Mouse (Mus musculus): Measurements from ENCODE around the gene Gm29133.

- TF ChIP-seq EP300 (IDR thresholded peaks at IDR 0.05; ENCODE audit: insufficient read depth, low read depth, low read length) (no peak), POLR2A (IDR thresholded peaks at IDR 0.05; ENCODE audit: insufficient read depth, low read length) (no peak), CTCF (IDR thresholded peaks at IDR 0.05; ENCODE audit: low read depth, low read length) (no peak)
Measured at GRCm38 (mm10) chr3:75747897-75748296, at the start of gene Gm29133.

All from ES-Bruce4 (cell line).